Mouse (Mus musculus) liver, embryonic 16.5 days (tissue): ENCODE results near the gene Esam. TPM values are rescaled to one million over a fixed set of nuclear protein-coding genes. Genes with fewer than 3 reads are reported as not detected.

Source experiments
- ATAC-seq: fragments of 200-750 bp; cut with Nextera tagmentation; 2 replicates; pipeline ENCODE4 v1.8.0; 2017; ENCODE audit warnings: low read depth, mild to moderate bottlenecking, moderate number of reproducible peaks, moderate library complexity
- H3K27ac ChIP-seq: fragments of 300-500 bp; sonication (generic); 2 replicates; pipeline ENCODE4 v1.5.1; 2014; ENCODE audit warnings: mild to moderate bottlenecking, low read length
- H3K27me3 ChIP-seq: fragments of 300-500 bp; sonication (generic); 2 replicates; pipeline ENCODE4 v1.6.1; 2014; ENCODE audit warnings: low read depth, low read length, mixed read lengths; ENCODE audit not compliant: control insufficient read depth, insufficient read depth
- H3K36me3 ChIP-seq: fragments of 300-500 bp; sonication (generic); 2 replicates; pipeline ENCODE4 v1.6.1; 2014; ENCODE audit warnings: mild to moderate bottlenecking; ENCODE audit not compliant: control insufficient read depth, insufficient read depth
- H3K4me1 ChIP-seq: fragments of 300-500 bp; sonication (generic); 2 replicates; pipeline ENCODE4 v1.6.1; 2014; ENCODE audit warnings: low read depth, low read length, mixed read lengths; ENCODE audit not compliant: control insufficient read depth
- H3K4me2 ChIP-seq: fragments of 300-500 bp; sonication (generic); 2 replicates; pipeline ENCODE4 v1.6.1; 2014; ENCODE audit warnings: low read depth, low read length, mixed read lengths
- H3K4me3 ChIP-seq: fragments of 300-500 bp; sonication (generic); 2 replicates; pipeline ENCODE4 v1.5.1; 2014; ENCODE audit warnings: low read depth, mild to moderate bottlenecking, low read length
- H3K9ac ChIP-seq: fragments of 300-500 bp; sonication (generic); 2 replicates; pipeline ENCODE4 v1.6.1; 2014; ENCODE audit warnings: low read depth, low read length
- H3K9me3 ChIP-seq: fragments of 300-500 bp; sonication (generic); replicated peaks from 2 replicates; pipeline ENCODE4 v1.6.1; 2016; ENCODE audit warnings: low read length; ENCODE audit not compliant: control insufficient read depth
- WGBS: fragments of 180-500 bp; shearing (Covaris S2); extraction: QIAGEN DNeasy Blood & Tissue Kit; methylation state at CpG from one replicate; pipeline ENCODE4 v1.1.7; 2014; ENCODE audit not compliant: insufficient replicate concordance; 5-methylcytosine and 5-hydroxymethylcytosine counted together
- polyA plus RNA-seq: library from polyadenylated mRNA; unstranded; fragments of >200 nt; fragmentation: Nextera tagmentation; extraction: Ambion mirVana; gene quantifications from 2 replicates; pipeline ENCODE4 v1.2.1, GENCODE M21; 2015

Esam gene
- polyA plus RNA-seq, 1 experiment from 2014 or later = 16.0 TPM

- Histone ChIP-seq H3K9me3 (no peaks in the 10 kb centered on the region), H3K4me1 (peaks cover 17% of the 10 kb centered on the region), H3K27me3 (peaks cover 14% of the 10 kb centered on the region), H3K27ac (no peak overlapping the region), H3K4me3 (no peak overlapping the region), H3K9ac (no peak overlapping the region), H3K4me2 (no peak overlapping the region), H3K36me3 (no peaks in the 10 kb centered on the region)
- no peak for ATAC-seq
- WGBS = 62% methylated on average over 1 of the region's 1 CpGs
Measured at GRCm38 (mm10) chr9:37550435-37550834, 22.6 kb downstream of the Esam start.

- no peaks in the 10 kb centered on the region for H3K36me3 ChIP-seq
- no peaks in the 10 kb centered on the region for H3K9me3 ChIP-seq
- peaks cover 17% of the 10 kb centered on the region for H3K4me1 ChIP-seq
- H3K4me2 ChIP-seq = peak overlapping the region; percentile 82
- H3K27ac ChIP-seq = no peak overlapping the region
- peak overlapping the region; percentile 46 for H3K9ac ChIP-seq
- H3K27me3 ChIP-seq = peaks cover 14% of the 10 kb centered on the region
- ATAC-seq = no peak
- 2% methylated on average over 23 of the region's 23 CpGs for WGBS
- peak overlapping the region; percentile 54 for H3K4me3 ChIP-seq
Measured at GRCm38 (mm10) chr9:37551751-37552531, 24.1 kb downstream of the Esam start.

- peak; percentile 86 for ATAC-seq
- 3% methylated on average over 31 of the region's 31 CpGs for WGBS
- H3K9ac ChIP-seq = peak within 1 kb of the TSS; percentile 46
Measured at GRCm38 (mm10) chr9:37552536-37553293, 24.8 kb downstream of the Esam start, which contains the start of gene Nrgn. Gene Nrgn (minus strand): TSS chr9:37552904.

GRCm38 (mm10) chr9:37554279-37554678 lies 26.4 kb downstream of the Esam start:
- Histone ChIP-seq H3K4me1 (peaks cover 17% of the 10 kb centered on the region), H3K9ac (no peak overlapping the region), H3K36me3 (no peaks in the 10 kb centered on the region), H3K9me3 (no peaks in the 10 kb centered on the region), H3K27me3 (peaks cover 14% of the 10 kb centered on the region), H3K4me3 (no peak overlapping the region), H3K4me2 (no peak overlapping the region), H3K27ac (no peak overlapping the region)
- 11% methylated on average over 1 of the region's 1 CpGs for WGBS
- ATAC-seq = peak; percentile 67

More at GRCm38 (mm10) chr9:37552536-37553293, 24.8 kb downstream of the Esam start, which contains the start of gene Nrgn:
- H3K4me2 ChIP-seq = peak within 1 kb of the TSS; percentile 82
- peaks cover 14% of the 10 kb centered on the region for H3K27me3 ChIP-seq
- no peaks in the 10 kb centered on the region for H3K36me3 ChIP-seq
- peaks cover 17% of the 10 kb centered on the region for H3K4me1 ChIP-seq
- peak within 1 kb of the TSS; percentile 54 for H3K4me3 ChIP-seq
- H3K27ac ChIP-seq = no peak within 1 kb of the TSS
- no peaks in the 10 kb centered on the region for H3K9me3 ChIP-seq

- H3K36me3 ChIP-seq = no peaks in the 10 kb centered on the region
- WGBS = 34% methylated on average over 7 of the region's 7 CpGs
- no peak within 1 kb of the TSS for H3K4me2 ChIP-seq
- H3K9ac ChIP-seq = no peak within 1 kb of the TSS
- peaks cover 14% of the 10 kb centered on the region for H3K27me3 ChIP-seq
- H3K4me3 ChIP-seq = no peak within 1 kb of the TSS
- H3K27ac ChIP-seq = no peak within 1 kb of the TSS
- no peak for ATAC-seq
- H3K4me1 ChIP-seq = peaks cover 17% of the 10 kb centered on the region
- no peaks in the 10 kb centered on the region for H3K9me3 ChIP-seq
Measured at GRCm38 (mm10) chr9:37554838-37555748, 27.2 kb downstream of the Esam start, which contains the start of gene Siae. Gene Siae (plus strand): TSS chr9:37555698.

GRCm38 (mm10) chr9:37556366-37556765 lies 28.5 kb downstream of the Esam start:
- Histone ChIP-seq H3K36me3 (no peaks in the 10 kb centered on the region), H3K27ac (no peak overlapping the region), H3K9ac (no peak overlapping the region), H3K27me3 (peaks cover 10% of the 10 kb centered on the region), H3K4me1 (peaks cover 17% of the 10 kb centered on the region), H3K4me3 (no peak overlapping the region), H3K9me3 (no peaks in the 10 kb centered on the region), H3K4me2 (no peak overlapping the region)
- WGBS = 45% methylated on average over 3 of the region's 3 CpGs
- no peak for ATAC-seq

GRCm38 (mm10) chr9:37560617-37561016 lies 32.7 kb downstream of the Esam start:
- Histone ChIP-seq H3K27ac (no peak overlapping the region), H3K4me2 (no peak overlapping the region), H3K4me3 (no peak overlapping the region), H3K36me3 (no peaks in the 10 kb centered on the region), H3K9ac (no peak overlapping the region), H3K9me3 (no peaks in the 10 kb centered on the region), H3K4me1 (peaks cover 3% of the 10 kb centered on the region), H3K27me3 (no peaks in the 10 kb centered on the region)
- no peak for ATAC-seq
- 84% methylated on average over 2 of the region's 2 CpGs for WGBS

- Histone ChIP-seq H3K27ac (no peak overlapping the region), H3K9ac (no peak overlapping the region), H3K4me3 (no peak overlapping the region), H3K36me3 (no peaks in the 10 kb centered on the region), H3K9me3 (no peaks in the 10 kb centered on the region), H3K4me2 (no peak overlapping the region), H3K27me3 (no peaks in the 10 kb centered on the region), H3K4me1 (peaks cover 21% of the 10 kb centered on the region)
- ATAC-seq = no peak
- 6% methylated on average over 1 of the region's 1 CpGs for WGBS
Measured at GRCm38 (mm10) chr9:37563805-37564204, 35.9 kb downstream of the Esam start.
